Mouse (Mus musculus): Measurements from ENCODE around the gene Synpo2l.

DNA sequence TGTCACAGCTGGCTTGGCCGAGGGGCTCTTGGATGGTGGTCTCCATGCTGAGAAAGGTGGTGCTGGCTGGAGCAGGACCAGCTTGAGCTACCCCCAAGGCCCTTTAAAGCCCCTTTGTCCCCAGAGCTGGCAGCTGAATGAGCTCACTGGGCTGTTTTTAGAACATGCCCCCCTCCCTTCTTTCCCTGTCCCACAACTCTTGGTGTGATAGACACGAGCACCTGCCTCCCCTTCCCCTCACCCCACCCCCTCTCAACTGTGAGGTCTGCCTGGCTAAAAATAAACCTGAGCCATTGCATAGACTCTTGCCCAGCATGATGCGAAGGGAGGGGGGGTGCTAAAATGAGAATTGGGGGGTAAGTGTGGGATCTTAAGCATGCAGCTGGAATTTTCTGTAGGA, 3.7 kb downstream of the Synpo2l start:
- TF ChIP-seq CTCF (IDR thresholded peaks at IDR 0.05; ENCODE audit: borderline replicate concordance, insufficient read depth, low read length) = no peak
- no peak for TF ChIP-seq POLR2A (IDR thresholded peaks at IDR 0.05; ENCODE audit: low read depth, low read length)

All from embryonic fibroblast, embryonic 13.5 days (primary cell).